Mouse (Mus musculus) heart, embryonic 12.5 days (tissue): ENCODE data around the gene Grid1. TPM values are rescaled to one million over a fixed set of nuclear protein-coding genes. Genes with fewer than 3 reads are reported as not detected.

Source experiments
- ATAC-seq: fragments of 200-750 bp; cut with Nextera tagmentation; 2 replicates; pipeline ENCODE4 v1.8.0; 2017; ENCODE audit warnings: moderate TSS enrichment, moderate library complexity; ENCODE audit not compliant: insufficient number of reproducible peaks, low FRiP score
- H3K27ac ChIP-seq: fragments of 300-500 bp; sonication (generic); 2 replicates; pipeline ENCODE4 v1.5.1; 2016; ENCODE audit warnings: mild to moderate bottlenecking, moderate library complexity; ENCODE audit not compliant: poor library complexity, severe bottlenecking
- H3K27me3 ChIP-seq: fragments of 300-500 bp; sonication (generic); replicated peaks from 2 replicates; pipeline ENCODE4 v1.6.1; 2016; ENCODE audit warnings: mild to moderate bottlenecking, moderate library complexity
- H3K36me3 ChIP-seq: fragments of 300-500 bp; sonication (generic); 2 replicates; pipeline ENCODE4 v1.6.1; 2016; ENCODE audit warnings: mild to moderate bottlenecking, moderate library complexity
- H3K4me1 ChIP-seq: fragments of 300-500 bp; sonication (generic); replicated peaks from 2 replicates; pipeline ENCODE4 v1.6.1; 2016; ENCODE audit warnings: mild to moderate bottlenecking
- H3K4me2 ChIP-seq: fragments of 300-500 bp; sonication (generic); 2 replicates; pipeline ENCODE4 v1.6.1; 2016; ENCODE audit warnings: mild to moderate bottlenecking, moderate library complexity
- H3K4me3 ChIP-seq: fragments of 300-500 bp; sonication (generic); 2 replicates; pipeline ENCODE4 v1.5.1; 2016; ENCODE audit warnings: mild to moderate bottlenecking
- H3K9ac ChIP-seq: fragments of 300-500 bp; sonication (generic); 2 replicates; pipeline ENCODE4 v1.6.1; 2016; ENCODE audit warnings: mild to moderate bottlenecking, moderate library complexity
- H3K9me3 ChIP-seq: fragments of 300-500 bp; sonication (generic); replicated peaks from 2 replicates; pipeline ENCODE4 v1.6.1; 2016; ENCODE audit warnings: mild to moderate bottlenecking, moderate library complexity
- WGBS: fragments of 180-500 bp; shearing (Covaris S2); methylation state at CpG from one replicate; pipeline ENCODE4 v1.1.7; 2016; 5-methylcytosine and 5-hydroxymethylcytosine counted together
- polyA plus RNA-seq: library from polyadenylated mRNA; unstranded; fragments of >200 nt; fragmentation: Nextera tagmentation; extraction: Ambion mirVana; gene quantifications from 2 replicates; pipeline ENCODE4 v1.2.1, GENCODE M21; 2016

The Grid1 gene
- polyA plus RNA-seq, 1 experiment from 2014 or later = 0.51 TPM

GRCm38 (mm10) chr14:35430259-35430658 is 610.4 kb downstream of the Grid1 start:
- Histone ChIP-seq H3K36me3 (no peaks in the 10 kb centered on the region), H3K9ac (no peak overlapping the region), H3K4me2 (no peak overlapping the region), H3K4me3 (no peak overlapping the region), H3K9me3 (no peaks in the 10 kb centered on the region), H3K27ac (no peak overlapping the region), H3K27me3 (no peaks in the 10 kb centered on the region), H3K4me1 (no peaks in the 10 kb centered on the region)
- no peak for ATAC-seq
- WGBS = 76% methylated on average over 2 of the region's 2 CpGs

- no peak overlapping the region for H3K4me3 ChIP-seq
- H3K9ac ChIP-seq = no peak overlapping the region
- H3K36me3 ChIP-seq = no peaks in the 10 kb centered on the region
- H3K27ac ChIP-seq = no peak overlapping the region
- WGBS = 83% methylated on average over 7 of the region's 7 CpGs
- H3K27me3 ChIP-seq = no peaks in the 10 kb centered on the region
- ATAC-seq = no peak
- no peaks in the 10 kb centered on the region for H3K4me1 ChIP-seq
- no peaks in the 10 kb centered on the region for H3K9me3 ChIP-seq
- H3K4me2 ChIP-seq = no peak overlapping the region
Measured at GRCm38 (mm10) chr14:35453702-35454101, 633.8 kb downstream of the Grid1 start.

- H3K4me1 ChIP-seq = no peaks in the 10 kb centered on the region
- no peaks in the 10 kb centered on the region for H3K9me3 ChIP-seq
- no peak overlapping the region for H3K4me2 ChIP-seq
- no peak for ATAC-seq
- no peak overlapping the region for H3K4me3 ChIP-seq
- H3K36me3 ChIP-seq = no peaks in the 10 kb centered on the region
- 69% methylated on average over 6 of the region's 6 CpGs for WGBS
- no peak overlapping the region for H3K27ac ChIP-seq
- no peak overlapping the region for H3K9ac ChIP-seq
- no peaks in the 10 kb centered on the region for H3K27me3 ChIP-seq
Measured at GRCm38 (mm10) chr14:35468254-35468653, 648.3 kb downstream of the Grid1 start.

- ATAC-seq = no peak
- H3K9me3 ChIP-seq = no peaks in the 10 kb centered on the region
- no peak overlapping the region for H3K4me2 ChIP-seq
- no peaks in the 10 kb centered on the region for H3K27me3 ChIP-seq
- H3K4me3 ChIP-seq = no peak overlapping the region
- H3K4me1 ChIP-seq = no peaks in the 10 kb centered on the region
- H3K36me3 ChIP-seq = no peaks in the 10 kb centered on the region
- WGBS = 57% methylated on average over 2 of the region's 2 CpGs
- no peak overlapping the region for H3K27ac ChIP-seq
- no peak overlapping the region for H3K9ac ChIP-seq
Measured at GRCm38 (mm10) chr14:35486017-35486416, 666.1 kb downstream of the Grid1 start.

GRCm38 (mm10) chr14:35502324-35502723 is 682.4 kb downstream of the Grid1 start:
- no peak overlapping the region for H3K4me2 ChIP-seq
- H3K9ac ChIP-seq = no peak overlapping the region
- H3K9me3 ChIP-seq = no peaks in the 10 kb centered on the region
- H3K36me3 ChIP-seq = no peaks in the 10 kb centered on the region
- H3K27ac ChIP-seq = no peak overlapping the region
- H3K4me1 ChIP-seq = no peaks in the 10 kb centered on the region
- H3K27me3 ChIP-seq = no peaks in the 10 kb centered on the region
- ATAC-seq = no peak
- no peak overlapping the region for H3K4me3 ChIP-seq
- whole genome bisulfite sequencing = 45% methylated on average over 5 of the region's 5 CpGs

GRCm38 (mm10) chr14:35519402-35519801 is 699.5 kb downstream of the Grid1 start:
- no peak for ATAC-seq
- Histone ChIP-seq H3K27ac (no peak overlapping the region), H3K4me1 (no peaks in the 10 kb centered on the region), H3K4me3 (no peak overlapping the region), H3K36me3 (no peaks in the 10 kb centered on the region), H3K4me2 (no peak overlapping the region), H3K27me3 (no peaks in the 10 kb centered on the region), H3K9me3 (no peaks in the 10 kb centered on the region), H3K9ac (no peak overlapping the region)

GRCm38 (mm10) chr14:35538835-35539234 is 718.9 kb downstream of the Grid1 start:
- Histone ChIP-seq H3K36me3 (no peaks in the 10 kb centered on the region), H3K4me2 (no peak overlapping the region), H3K27me3 (no peaks in the 10 kb centered on the region), H3K4me1 (no peaks in the 10 kb centered on the region), H3K9ac (no peak overlapping the region), H3K27ac (no peak overlapping the region), H3K4me3 (no peak overlapping the region), H3K9me3 (no peaks in the 10 kb centered on the region)
- 63% methylated on average over 3 of the region's 3 CpGs for WGBS
- ATAC-seq = no peak

- no peak for ATAC-seq
- Histone ChIP-seq H3K4me2 (no peak overlapping the region), H3K36me3 (no peaks in the 10 kb centered on the region), H3K27ac (no peak overlapping the region), H3K27me3 (no peaks in the 10 kb centered on the region), H3K4me3 (no peak overlapping the region), H3K9ac (no peak overlapping the region), H3K4me1 (no peaks in the 10 kb centered on the region), H3K9me3 (no peaks in the 10 kb centered on the region)
- WGBS = 63% methylated on average over 4 of the region's 4 CpGs
Measured at GRCm38 (mm10) chr14:35541254-35541991, 721.5 kb downstream of the Grid1 start.

- H3K27me3 ChIP-seq = no peaks in the 10 kb centered on the region
- no peak overlapping the region for H3K27ac ChIP-seq
- no peak for ATAC-seq
- no peak overlapping the region for H3K4me3 ChIP-seq
- H3K9me3 ChIP-seq = no peaks in the 10 kb centered on the region
- no peak overlapping the region for H3K9ac ChIP-seq
- WGBS = 58% methylated on average over 1 of the region's 1 CpGs
- H3K4me2 ChIP-seq = no peak overlapping the region
- H3K4me1 ChIP-seq = no peaks in the 10 kb centered on the region
- H3K36me3 ChIP-seq = no peaks in the 10 kb centered on the region
Measured at GRCm38 (mm10) chr14:35541992-35542380, 722.1 kb downstream of the Grid1 start.

GRCm38 (mm10) chr14:35554288-35554687 is 734.4 kb downstream of the Grid1 start:
- 80% methylated on average over 3 of the region's 3 CpGs for WGBS
- Histone ChIP-seq H3K27me3 (no peaks in the 10 kb centered on the region), H3K4me3 (no peak overlapping the region), H3K27ac (no peak overlapping the region), H3K4me2 (no peak overlapping the region), H3K4me1 (no peaks in the 10 kb centered on the region), H3K9ac (no peak overlapping the region), H3K9me3 (no peaks in the 10 kb centered on the region), H3K36me3 (no peaks in the 10 kb centered on the region)
- no peak for ATAC-seq

- H3K4me3 ChIP-seq = no peak overlapping the region
- no peak for ATAC-seq
- WGBS = 79% methylated on average over 3 of the region's 3 CpGs
- no peak overlapping the region for H3K27ac ChIP-seq
- no peaks in the 10 kb centered on the region for H3K9me3 ChIP-seq
- no peaks in the 10 kb centered on the region for H3K4me1 ChIP-seq
- no peak overlapping the region for H3K4me2 ChIP-seq
- H3K36me3 ChIP-seq = no peaks in the 10 kb centered on the region
- H3K9ac ChIP-seq = no peak overlapping the region
- H3K27me3 ChIP-seq = no peaks in the 10 kb centered on the region
Measured at GRCm38 (mm10) chr14:35561244-35561893, 741.5 kb downstream of the Grid1 start.
